Mouse (Mus musculus) G1E (cell line): ENCODE results near the gene Nebl. TPM values are rescaled to one million over a fixed set of nuclear protein-coding genes. Genes with fewer than 3 reads are reported as not detected.
"Not testable (repeated sequence)": the region's sequence is repeated elsewhere in the genome, so short reads cannot be mapped to it uniquely, and the experiment has no call there.

Source experiments
- ATAC-seq: 2 replicates; pipeline ENCODE4 v1.8.0; 2016; ENCODE audit warnings: mild to moderate bottlenecking; ENCODE audit not compliant: insufficient number of reproducible peaks, poor library complexity, low FRiP score, severe bottlenecking; ENCODE audit errors: extremely low read depth
- DNase-seq: peaks from one replicate; pipeline ENCODE4 v3.0.0; 2012; ENCODE audit warnings: low spot score
- H3K27me3 ChIP-seq: 2 replicates; pipeline ENCODE4 v1.6.1; 2012; ENCODE audit warnings: mild to moderate bottlenecking, low read length, inconsistent platforms; ENCODE audit not compliant: insufficient read depth
- H3K36me3 ChIP-seq: replicated peaks from 2 replicates; pipeline ENCODE3; 2012; ENCODE audit warnings: mild to moderate bottlenecking, inconsistent platforms
- H3K4me1 ChIP-seq: 2 replicates; pipeline ENCODE4 v1.6.1; 2012; ENCODE audit warnings: low read depth, low read length, inconsistent platforms, mixed read lengths; ENCODE audit not compliant: insufficient read depth
- H3K4me3 ChIP-seq: 2 replicates; pipeline ENCODE4 v1.5.1; 2012; ENCODE audit warnings: low read depth, mild to moderate bottlenecking, inconsistent platforms, low read length, moderate library complexity, mixed read lengths
- H3K9me3 ChIP-seq: replicated peaks from 2 replicates; pipeline ENCODE4 v1.6.1; 2012; ENCODE audit warnings: inconsistent platforms
- CTCF ChIP-seq: IDR thresholded peaks from 2 replicates; pipeline ENCODE4 v1.5.1; 2012; ENCODE audit warnings: low read depth, low read length, inconsistent platforms, mixed read lengths
- GATA1 ChIP-seq: IDR thresholded peaks from 2 replicates; pipeline ENCODE4 v1.6.1; 2012; ENCODE audit warnings: borderline replicate concordance, low read length, inconsistent platforms, mixed read lengths
- GATA2 ChIP-seq: IDR thresholded peaks from 2 replicates; pipeline ENCODE4 v1.6.1; 2012; ENCODE audit warnings: low read depth, low read length, inconsistent platforms, borderline replicate concordance
- POLR2AphosphoS5 ChIP-seq: IDR thresholded peaks from 2 replicates; pipeline ENCODE4 v1.6.1; 2012; ENCODE audit warnings: low read depth, low read length, inconsistent platforms; ENCODE audit not compliant: insufficient replicate concordance
- TAL1 ChIP-seq: conservative IDR thresholded peaks from 2 replicates; pipeline ENCODE4 v1.6.1; 2012; ENCODE audit warnings: low read depth, low read length, inconsistent platforms, mixed read lengths
- polyA plus RNA-seq: library from polyadenylated mRNA; stranded (reverse); fragments of >175 nt; gene quantifications from 2 replicates; pipeline ENCODE4 v1.2.3, GENCODE M21; 2012
- total RNA-seq, 2 experiments: library from RNA; stranded (forward) in 1 of 2; stranded (reverse) in 1 of 2; fragments of 200-1000 nt in 1 of 2; fragments of >200 nt in 1 of 2; fragmentation: Nextera tagmentation in 1 of 2; gene quantifications; 2 replicates each; pipeline ENCODE4 v1.2.3; 2014 to 2017

The Nebl gene
- total and polyA plus RNA-seq, 3 experiments: 0.79 to 21.8 (median 6.8) TPM

DNA sequence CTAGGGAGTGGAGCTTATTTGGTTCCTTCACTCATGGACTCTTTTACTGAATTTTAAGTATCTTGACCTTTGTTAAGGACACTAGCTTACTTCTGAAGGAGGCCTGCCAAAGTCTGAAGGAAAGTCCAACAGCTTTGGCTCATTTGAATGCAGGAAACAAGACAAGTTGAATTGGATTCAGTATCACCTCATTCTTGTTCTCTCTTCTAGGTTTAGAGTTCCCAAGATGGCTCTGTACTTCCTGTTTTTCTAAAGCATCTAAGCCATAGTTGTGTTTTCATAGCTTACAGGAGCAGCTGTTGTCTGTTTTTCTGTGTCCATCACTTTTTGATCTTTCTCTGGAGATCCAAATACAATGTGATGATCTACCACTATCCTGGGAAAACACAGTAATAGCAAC is 429.9 kb downstream of the Nebl start:
- H3K36me3 ChIP-seq: no peaks in the 10 kb centered on the region
- TF ChIP-seq CTCF (no peak), GATA1 (no peak), GATA2 (no peak), TAL1 (no peak), POLR2AphosphoS5 (no peak)
- no peaks in the 10 kb centered on the region for H3K27me3 ChIP-seq
- no peak overlapping the region for H3K4me3 ChIP-seq
- no peaks in the 10 kb centered on the region for H3K9me3 ChIP-seq
- H3K4me1 ChIP-seq: no peaks in the 10 kb centered on the region
- DNase-seq (no peak), ATAC-seq (no peak)

DNA sequence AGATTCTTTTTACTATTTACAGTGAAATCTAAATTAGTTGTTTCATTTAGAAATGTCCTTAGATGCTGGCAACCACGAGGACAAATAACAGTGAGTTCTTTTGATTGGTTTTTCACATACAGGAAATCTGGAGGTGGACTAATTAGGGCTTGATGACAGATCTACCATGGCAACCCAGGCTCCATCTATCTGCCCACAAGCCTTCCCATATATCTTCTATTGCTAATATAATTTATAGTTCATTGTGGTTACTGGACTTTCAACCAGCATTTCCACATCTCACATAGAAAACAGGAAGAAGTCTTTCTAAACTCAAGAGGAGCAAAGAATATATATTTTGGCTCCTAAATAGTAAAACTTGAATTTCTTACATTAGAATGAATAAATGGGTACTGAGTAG is 433.8 kb downstream of the Nebl start:
- no peaks in the 10 kb centered on the region for H3K9me3 ChIP-seq
- no peak for ATAC-seq

DNA sequence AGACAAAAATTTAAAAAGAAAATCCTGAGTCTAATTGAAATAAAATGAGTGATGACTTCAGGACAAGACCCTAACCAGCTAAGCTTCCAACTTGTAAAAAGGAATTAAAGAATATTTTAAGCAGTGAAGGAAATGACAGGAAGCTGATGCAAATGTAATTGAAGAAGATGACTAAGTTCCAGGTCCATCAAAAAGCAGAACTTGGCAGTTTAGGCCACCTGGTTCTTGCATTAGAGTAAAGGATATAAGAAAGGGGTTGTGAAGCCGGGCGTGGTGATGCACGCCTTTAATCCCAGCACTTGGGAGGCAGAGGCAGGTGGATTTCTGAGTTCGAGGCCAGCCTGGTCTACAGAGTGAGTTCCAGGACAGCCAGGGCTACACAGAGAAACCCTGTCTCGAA is 436.0 kb downstream of the Nebl start:
- H3K4me3 ChIP-seq, DNase-seq, ATAC-seq, H3K4me1 ChIP-seq, H3K27me3 ChIP-seq, H3K36me3 ChIP-seq, H3K9me3 ChIP-seq: not testable (repeated sequence)

More for the DNA sequence above, 433.8 kb downstream of the Nebl start:
- Histone ChIP-seq H3K4me3 (no peak overlapping the region), H3K36me3 (no peaks in the 10 kb centered on the region), H3K27me3 (no peaks in the 10 kb centered on the region; the same call in 1 of the 2 replicates), H3K4me1 (no peaks in the 10 kb centered on the region)
- TF ChIP-seq POLR2AphosphoS5 (no peak), GATA2 (no peak), CTCF (no peak), GATA1 (no peak), TAL1 (no peak)
- no peak for DNase-seq
